Comparison of ENCODE assay signal across 16 mouse cellular contexts in genomic region chr6:142577801-142578200, GRCm38 (mm10).
"Had no signal": no experiment of that assay in that cellular context is flagged by ENCODE, and none has a peak within 500 bp of the region (broad histone marks: within the 10 kb centered on the region; RNA-seq: fewer than 3 reads in every experiment).

No protein-coding gene starts in this region.

- H3K9me3 ChIP-seq: neural tube, embryonic 13.5 days; neural tube, embryonic 15.5 days; stomach, embryonic 15.5 days had no signal

- DNase-seq: retina, postnatal 1 day; right cerebral cortex, adult 18-20 months; right cerebral cortex, postnatal 14 days; right cerebral cortex, postnatal 25 days; right cerebral cortex, postnatal 4 days; spleen, adult 18-20 months; thymus, adult 18-20 months; thymus, adult 2 months; thymus, postnatal 14 days; thymus, postnatal 25 days; thymus, postnatal 36 days; thymus, postnatal 4 days had no signal

- H3K27me3 ChIP-seq: stomach, embryonic 15.5 days had no signal

- H3K4me2 ChIP-seq: neural tube, embryonic 13.5 days; neural tube, embryonic 15.5 days; stomach, embryonic 15.5 days had no signal

- H3K4me1 ChIP-seq: neural tube, embryonic 13.5 days; neural tube, embryonic 15.5 days; stomach, embryonic 15.5 days had no signal

- H3K36me3 ChIP-seq: neural tube, embryonic 13.5 days; neural tube, embryonic 15.5 days; stomach, embryonic 15.5 days had no signal

- H3K4me3 ChIP-seq: neural tube, embryonic 13.5 days; neural tube, embryonic 15.5 days; stomach, embryonic 15.5 days had no signal

- H3K27ac ChIP-seq: neural tube, embryonic 13.5 days; neural tube, embryonic 15.5 days; stomach, embryonic 15.5 days; stomach, postnatal 0 days had no signal

- H3K9ac ChIP-seq: neural tube, embryonic 13.5 days; neural tube, embryonic 15.5 days; stomach, embryonic 15.5 days had no signal
